21 mouse cellular contexts compared by ENCODE assay signal in the genomic region with DNA sequence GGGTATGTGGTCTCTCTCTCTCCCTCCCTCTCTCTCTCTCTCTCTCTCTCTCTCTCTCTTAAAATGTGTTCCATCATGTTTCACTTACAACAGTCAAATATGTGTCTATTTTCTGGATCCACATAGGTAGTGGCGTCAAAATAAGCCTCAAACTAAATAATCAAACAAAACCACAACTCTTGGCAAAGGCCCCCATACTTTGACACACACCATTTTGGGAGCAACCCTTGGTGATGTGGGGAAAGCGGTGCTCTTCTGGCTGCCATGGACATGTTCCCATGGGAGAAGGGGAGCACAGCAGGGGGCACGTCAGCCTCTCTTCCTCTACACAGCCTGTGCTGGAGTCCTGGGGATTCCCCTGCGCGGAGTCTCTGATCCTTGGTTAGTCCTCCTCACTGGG. TPM values are rescaled to one million over a fixed set of nuclear protein-coding genes. Genes with fewer than 3 reads are reported as not detected.
DNase-seq lines count a peak whose midpoint lies in the region; ATAC-seq lines count a peak whose summit lies in the region.
"Had no signal": no experiment of that assay in that cellular context is flagged by ENCODE, and none has a peak within 500 bp of the region (broad histone marks: within the 10 kb centered on the region; RNA-seq: fewer than 3 reads in every experiment).

No protein-coding gene starts in this region.

- no peak overlapping the region for H3K4me2 ChIP-seq in hindbrain, embryonic 11.5 days (replicated peaks; ENCODE audit: low read depth, low read length)
- no peak overlapping the region for H3K4me2 ChIP-seq in embryonic facial prominence, embryonic 13.5 days
- H3K4me2 ChIP-seq in forebrain, embryonic 16.5 days (ENCODE audit: low read length) = no peak overlapping the region
- H3K4me2 ChIP-seq: embryonic facial prominence, embryonic 12.5 days; forebrain, embryonic 13.5 days; hindbrain, embryonic 15.5 days had no signal

- 71% methylated on average over 5 of the region's 5 CpGs for WGBS in hindbrain, embryonic 10.5 days
- WGBS in hindbrain, embryonic 11.5 days = 81% methylated on average over 5 of the region's 5 CpGs
- 49% methylated on average over 5 of the region's 5 CpGs for WGBS in embryonic facial prominence, embryonic 13.5 days
- 78% methylated on average over 5 of the region's 5 CpGs for WGBS in forebrain, embryonic 16.5 days

- peaks cover 34% of the 10 kb centered on the region for H3K27me3 ChIP-seq in hindbrain, embryonic 10.5 days (ENCODE audit: insufficient read depth, poor library complexity, severe bottlenecking)
- no peaks in the 10 kb centered on the region for H3K27me3 ChIP-seq in hindbrain, embryonic 11.5 days (ENCODE audit: control insufficient read depth, insufficient read depth, low read length)
- 0 out of 2 replicates have a peak, but pooled peaks cover 3% of the 10 kb centered on the region for H3K27me3 ChIP-seq in embryonic facial prominence, embryonic 13.5 days
- peaks cover 4% of the 10 kb centered on the region; the same call in 1 of the 2 replicates for H3K27me3 ChIP-seq in forebrain, embryonic 16.5 days (replicated peaks; ENCODE audit: control insufficient read depth, insufficient read depth, low read length)
- H3K27me3 ChIP-seq: heart, embryonic 12.5 days; hindbrain, embryonic 15.5 days; Patski had no signal

- no peak for DNase-seq in hindbrain, embryonic 10.5 days (ENCODE audit: low spot score)
- DNase-seq in hindbrain, embryonic 11.5 days (ENCODE audit: low spot score) = no peak
- DNase-seq in 3134 (ENCODE audit: extremely low read depth, insufficient read length, low spot score) = peak; percentile 42
- DNase-seq in 3T3-L1 (ENCODE audit: low read depth, low spot score) = peak; percentile 69
- no peak for DNase-seq in layer of hippocampus, adult 9-11 months
- DNase-seq: adrenal gland, adult 2 months; cerebellum, adult 11 months; cerebellum, adult 8-10 months; cerebellum, postnatal 14 days; embryo, embryonic 11 days; gastrocnemius, postnatal 36 days; heart, adult 11 months had no signal

- H3K36me3 ChIP-seq in hindbrain, embryonic 10.5 days = no peaks in the 10 kb centered on the region
- H3K36me3 ChIP-seq in hindbrain, embryonic 11.5 days (ENCODE audit: control insufficient read depth, insufficient read depth, low read length) = no peaks in the 10 kb centered on the region
- H3K36me3 ChIP-seq in embryonic facial prominence, embryonic 13.5 days = no peaks in the 10 kb centered on the region
- H3K36me3 ChIP-seq in forebrain, embryonic 16.5 days (ENCODE audit: control insufficient read depth, insufficient read depth) = no peaks in the 10 kb centered on the region
- H3K36me3 ChIP-seq: embryonic facial prominence, embryonic 12.5 days; heart, embryonic 12.5 days; hindbrain, embryonic 15.5 days had no signal

- H3K4me3 ChIP-seq in hindbrain, embryonic 10.5 days = no peak overlapping the region
- H3K4me3 ChIP-seq in hindbrain, embryonic 11.5 days (ENCODE audit: low read depth, low read length) = no peak overlapping the region
- H3K4me3 ChIP-seq in embryonic facial prominence, embryonic 13.5 days = no peak overlapping the region
- no peak overlapping the region for H3K4me3 ChIP-seq in forebrain, embryonic 16.5 days (replicated peaks; ENCODE audit: low read length)
- H3K4me3 ChIP-seq: embryonic facial prominence, embryonic 12.5 days; forebrain, embryonic 13.5 days; heart, embryonic 12.5 days; hindbrain, embryonic 15.5 days had no signal

- no peak overlapping the region for H3K9ac ChIP-seq in hindbrain, embryonic 11.5 days (ENCODE audit: low read depth, low read length)
- H3K9ac ChIP-seq in embryonic facial prominence, embryonic 13.5 days = no peak overlapping the region
- H3K9ac ChIP-seq in forebrain, embryonic 16.5 days (replicated peaks; ENCODE audit: low read depth, low read length) = no peak overlapping the region
- H3K9ac ChIP-seq: embryonic facial prominence, embryonic 12.5 days; forebrain, embryonic 13.5 days; hindbrain, embryonic 15.5 days had no signal

- ATAC-seq in hindbrain, embryonic 11.5 days (ENCODE audit: low FRiP score) = no peak
- no peak for ATAC-seq in embryonic facial prominence, embryonic 13.5 days (ENCODE audit: insufficient number of reproducible peaks, insufficient read depth, low FRiP score, low TSS enrichment, low read depth)
- no peak for ATAC-seq in forebrain, embryonic 16.5 days
- ATAC-seq: activated CD4-positive, CD25-positive, alpha-beta regulatory T cell, adult 4 months; forebrain, embryonic 13.5 days; intestine, embryonic 16.5 days; Patski had no signal

- 0 out of 2 replicates have a peak overlapping the region, but pooled peaks have one; percentile 12 for H3K27ac ChIP-seq in hindbrain, embryonic 10.5 days
- no peak overlapping the region for H3K27ac ChIP-seq in hindbrain, embryonic 11.5 days (ENCODE audit: low read depth, low read length)
- 0 out of 2 replicates have a peak overlapping the region, but pooled peaks have one; percentile 0 for H3K27ac ChIP-seq in embryonic facial prominence, embryonic 13.5 days
- no peak overlapping the region for H3K27ac ChIP-seq in forebrain, embryonic 16.5 days (ENCODE audit: low read length)
- H3K27ac ChIP-seq: embryonic facial prominence, embryonic 12.5 days; forebrain, embryonic 13.5 days; hindbrain, embryonic 15.5 days had no signal

- H3K4me1 ChIP-seq in hindbrain, embryonic 10.5 days (replicated peaks) = peaks cover 53% of the 10 kb centered on the region
- peaks cover 6% of the 10 kb centered on the region; the same call in 1 of the 2 replicates for H3K4me1 ChIP-seq in hindbrain, embryonic 11.5 days (replicated peaks; ENCODE audit: control insufficient read depth, insufficient read depth, low read length)
- peaks cover 53% of the 10 kb centered on the region for H3K4me1 ChIP-seq in embryonic facial prominence, embryonic 13.5 days
- peaks cover 23% of the 10 kb centered on the region for H3K4me1 ChIP-seq in forebrain, embryonic 16.5 days (replicated peaks; ENCODE audit: control insufficient read depth, insufficient read depth, low read length)

- no peaks in the 10 kb centered on the region for H3K9me3 ChIP-seq in hindbrain, embryonic 10.5 days
- no peaks in the 10 kb centered on the region for H3K9me3 ChIP-seq in hindbrain, embryonic 11.5 days (ENCODE audit: control insufficient read depth, low read length)
- no peaks in the 10 kb centered on the region for H3K9me3 ChIP-seq in embryonic facial prominence, embryonic 13.5 days
- H3K9me3 ChIP-seq in forebrain, embryonic 16.5 days (ENCODE audit: control insufficient read depth, low read length) = no peaks in the 10 kb centered on the region
- H3K9me3 ChIP-seq: embryonic facial prominence, embryonic 12.5 days; forebrain, embryonic 13.5 days; heart, embryonic 12.5 days; hindbrain, embryonic 15.5 days had no signal

RNA-seq across cellular contexts. Expression of a gene that starts 4.2 kb away (rescaled TPM):
- polyA plus RNA-seq in hindbrain, embryonic 10.5 days (2016; fragmentation: Nextera tagmentation; extraction: Ambion mirVana) = 30.5 and 32.7 TPM in 2 replicates
- polyA plus RNA-seq in hindbrain, embryonic 11.5 days (2014; fragmentation: Nextera tagmentation; extraction: Ambion mirVana) = 30.1 and 33.4 TPM in 2 replicates
- polyA plus RNA-seq in embryonic facial prominence, embryonic 13.5 days (2015; fragmentation: Nextera tagmentation; extraction: Ambion mirVana) = 148 and 177 TPM in 2 replicates
- 31.2 and 41.5 TPM in 2 replicates for polyA plus RNA-seq in forebrain, embryonic 16.5 days (2015; fragmentation: Nextera tagmentation; extraction: Ambion mirVana)

Comparison
In these comparisons a context has a peak if more than half of its experiments do, and no peak if none do; other contexts are left out.
1. H3K27ac ChIP-seq: peak in hindbrain, embryonic 10.5 days (single experiment) and embryonic facial prominence, embryonic 13.5 days (single experiment); none in hindbrain, embryonic 11.5 days (single experiment) and forebrain, embryonic 16.5 days (single experiment).
2. DNase-seq: peak in 3134 (single experiment) and 3T3-L1 (single experiment); none in hindbrain, embryonic 10.5 days (single experiment), hindbrain, embryonic 11.5 days (single experiment) and layer of hippocampus, adult 9-11 months (single experiment).